Comparison of ENCODE assay signal across 9 mouse cellular contexts in the genomic region with DNA sequence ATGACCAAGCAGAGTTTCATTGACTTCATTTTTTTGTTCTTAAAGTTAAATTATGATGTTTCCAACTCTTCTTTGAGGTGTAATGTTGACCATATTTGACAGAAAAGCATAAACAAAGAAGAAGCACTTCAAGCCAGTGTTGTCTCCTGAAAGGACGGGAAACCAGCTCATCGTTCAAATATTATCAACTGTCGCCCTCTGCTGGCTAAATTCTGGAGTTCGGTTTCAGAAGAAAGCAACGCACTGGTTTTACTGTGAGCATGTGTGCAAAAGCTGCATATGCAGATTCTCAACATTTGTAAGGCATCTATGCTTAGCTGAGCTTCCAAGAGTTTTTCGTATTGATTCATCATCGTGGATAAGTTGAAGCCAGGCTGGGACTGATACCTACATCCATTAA.
DNase-seq lines count a peak whose midpoint lies in the region; ATAC-seq and TF ChIP-seq lines count a peak whose summit lies in the region.
"Had no signal": no experiment of that assay in that cellular context is flagged by ENCODE, and none has a peak within 500 bp of the region (broad histone marks: within the 10 kb centered on the region; RNA-seq: fewer than 3 reads in every experiment).

No protein-coding gene starts in this region.

- H3K4me3 ChIP-seq in heart, embryonic 16.5 days (ENCODE audit: low read length): no peak overlapping the region
- H3K4me3 ChIP-seq in liver, embryonic 14.5 days (ENCODE audit: insufficient read depth in 1 of 2, low read depth in 2 of 2, low read length in 2 of 2): no peak overlapping the region
- H3K4me3 ChIP-seq in neural tube, embryonic 15.5 days (replicated peaks): no peak overlapping the region
- H3K4me3 ChIP-seq: erythroblast, embryonic 14.5 days had no signal

- WGBS in heart, embryonic 16.5 days: 5% methylated on average over 7 of the region's 7 CpGs
- WGBS in liver, embryonic 14.5 days (ENCODE audit: insufficient replicate concordance): 5% methylated on average over 7 of the region's 7 CpGs
- 5% methylated on average over 7 of the region's 7 CpGs for WGBS in neural tube, embryonic 15.5 days

- TF ChIP-seq CTCF in liver, embryonic 14.5 days (IDR thresholded peaks at IDR 0.05; ENCODE audit: low read depth): peak; percentile 57

- H3K36me3 ChIP-seq in heart, embryonic 16.5 days (ENCODE audit: control insufficient read depth, insufficient read depth): no peaks in the 10 kb centered on the region
- no peaks in the 10 kb centered on the region for H3K36me3 ChIP-seq in liver, embryonic 14.5 days (replicated peaks; ENCODE audit: control insufficient read depth, insufficient read depth, low read depth)
- H3K36me3 ChIP-seq in neural tube, embryonic 15.5 days: no peaks in the 10 kb centered on the region

- peak; percentile 6 for DNase-seq in CD4-positive helper T cell, adult 2 months (ENCODE audit: low read depth, low spot score)
- DNase-seq in adrenal gland, postnatal 14 days: peak; percentile 85
- DNase-seq in embryo, embryonic 9.5 days (ENCODE audit: extremely low spot score): peak; percentile 81
- DNase-seq in kidney, postnatal 36 days: peak; percentile 71 to 86
- DNase-seq in liver, embryonic 14.5 days (ENCODE audit: low read depth in 3 of 3, low spot score in 3 of 3): peak; percentile 6 to 35 (median 28)
- peak; percentile 60 for DNase-seq in thymus, postnatal 4 days

- H3K9me3 ChIP-seq in heart, embryonic 16.5 days (replicated peaks; ENCODE audit: control insufficient read depth, low read length): no peaks in the 10 kb centered on the region
- H3K9me3 ChIP-seq in liver, embryonic 14.5 days (ENCODE audit: control insufficient read depth, low read length): no peaks in the 10 kb centered on the region
- no peaks in the 10 kb centered on the region for H3K9me3 ChIP-seq in neural tube, embryonic 15.5 days (replicated peaks)

- no peak overlapping the region for H3K9ac ChIP-seq in heart, embryonic 16.5 days (ENCODE audit: low read length)
- no peak overlapping the region for H3K9ac ChIP-seq in liver, embryonic 14.5 days (replicated peaks)
- H3K9ac ChIP-seq in neural tube, embryonic 15.5 days (replicated peaks): no peak overlapping the region

- H3K27ac ChIP-seq in heart, embryonic 16.5 days (ENCODE audit: low read length): no peak overlapping the region
- H3K27ac ChIP-seq in liver, embryonic 14.5 days: no peak overlapping the region
- H3K27ac ChIP-seq in neural tube, embryonic 15.5 days (replicated peaks): no peak overlapping the region

- peak; percentile 41 for ATAC-seq in heart, embryonic 16.5 days (replicated peaks; ENCODE audit: extremely low read depth, insufficient read depth, low FRiP score)
- ATAC-seq in liver, embryonic 14.5 days (ENCODE audit: insufficient read depth): no peak
- peak; percentile 87 for ATAC-seq in neural tube, embryonic 15.5 days (ENCODE audit: low FRiP score)

- H3K4me1 ChIP-seq in heart, embryonic 16.5 days (ENCODE audit: control insufficient read depth, insufficient read depth, low read length): peaks cover 9% of the 10 kb centered on the region
- no peaks in the 10 kb centered on the region for H3K4me1 ChIP-seq in liver, embryonic 14.5 days (replicated peaks; ENCODE audit: control insufficient read depth in 2 of 2, insufficient read depth in 2 of 2, low read length in 1 of 2)
- no peaks in the 10 kb centered on the region for H3K4me1 ChIP-seq in neural tube, embryonic 15.5 days

- no peak for TF ChIP-seq EP300 in liver, embryonic 14.5 days (IDR thresholded peaks at IDR 0.05; ENCODE audit: low read depth)

- no peaks in the 10 kb centered on the region for H3K27me3 ChIP-seq in heart, embryonic 16.5 days (ENCODE audit: control insufficient read depth, insufficient read depth, low read length)
- H3K27me3 ChIP-seq in liver, embryonic 14.5 days (ENCODE audit: control insufficient read depth, insufficient read depth, low read length): no peaks in the 10 kb centered on the region
- no peaks in the 10 kb centered on the region for H3K27me3 ChIP-seq in neural tube, embryonic 15.5 days (replicated peaks)

- no peak overlapping the region for H3K4me2 ChIP-seq in heart, embryonic 16.5 days (ENCODE audit: low read depth, low read length)
- H3K4me2 ChIP-seq in liver, embryonic 14.5 days (ENCODE audit: low read depth): no peak overlapping the region
- H3K4me2 ChIP-seq in neural tube, embryonic 15.5 days: no peak overlapping the region

Comparison
In these comparisons a context has a peak if more than half of its experiments do, and no peak if none do; other contexts are left out.
1. DNase-seq: peak in every context shown above with its lines; median percentile 85 in adrenal gland, postnatal 14 days; 81 in embryo, embryonic 9.5 days; 78 in kidney, postnatal 36 days; 60 in thymus, postnatal 4 days; 28 in liver, embryonic 14.5 days; 6 in CD4-positive helper T cell, adult 2 months.